19 mouse cellular contexts compared by ENCODE assay signal in the genomic region with DNA sequence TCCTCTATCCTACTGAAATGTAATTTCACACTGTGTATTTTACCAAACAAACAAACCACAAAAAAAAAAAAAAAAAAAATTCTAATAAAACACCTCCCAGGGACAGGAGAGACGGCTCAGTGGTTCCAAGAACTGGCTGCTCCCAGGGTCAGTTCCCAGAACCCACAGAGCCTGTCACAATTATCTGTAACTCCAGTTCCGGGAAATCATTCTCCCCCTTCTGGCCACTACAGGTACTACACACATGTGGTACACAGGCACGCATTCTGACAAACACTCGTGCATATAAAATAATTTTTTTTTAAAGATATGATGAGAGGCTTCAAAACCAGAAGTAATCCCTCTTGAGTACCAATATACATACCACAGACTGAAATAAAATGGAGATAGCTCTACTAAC. TPM values are rescaled to one million over a fixed set of nuclear protein-coding genes. Genes with fewer than 3 reads are reported as not detected.
DNase-seq lines count a peak whose midpoint lies in the region; TF ChIP-seq lines count a peak whose summit lies in the region.
"Had no signal": no experiment of that assay in that cellular context is flagged by ENCODE, and none has a peak within 500 bp of the region (broad histone marks: within the 10 kb centered on the region; RNA-seq: fewer than 3 reads in every experiment).

No protein-coding gene starts in this region.

- H3K27ac ChIP-seq in cerebellum, adult 2 months (ENCODE audit: insufficient read depth, low read length): no peak overlapping the region
- no peak overlapping the region for H3K27ac ChIP-seq in layer of hippocampus, adult 2 months
- no peak overlapping the region for H3K27ac ChIP-seq in testis, adult 2 months (ENCODE audit: control insufficient read depth, insufficient read depth, low read depth, low read length)
- H3K27ac ChIP-seq: forebrain, embryonic 13.5 days; stomach, embryonic 15.5 days had no signal

- no peaks in the 10 kb centered on the region for H3K36me3 ChIP-seq in testis, adult 2 months (ENCODE audit: control insufficient read depth, insufficient read depth, low read length)
- H3K36me3 ChIP-seq: embryonic facial prominence, embryonic 10.5 days; stomach, embryonic 15.5 days had no signal

- no peaks in the 10 kb centered on the region for H3K27me3 ChIP-seq in cerebellum, adult 2 months (ENCODE audit: control insufficient read depth, insufficient read depth, low read length)
- no peaks in the 10 kb centered on the region for H3K27me3 ChIP-seq in testis, adult 2 months (ENCODE audit: control insufficient read depth, insufficient read depth, low read length)
- H3K27me3 ChIP-seq: heart, embryonic 13.5 days; stomach, embryonic 15.5 days had no signal

- TF ChIP-seq POLR2A in cerebellum, adult 2 months (IDR thresholded peaks at IDR 0.05; ENCODE audit: borderline replicate concordance, insufficient read depth, low read length): no peak
- TF ChIP-seq POLR2A in testis, adult 2 months (IDR thresholded peaks at IDR 0.05; ENCODE audit: control insufficient read depth, low read depth, low read length): no peak

- H3K4me1 ChIP-seq in cerebellum, adult 2 months (ENCODE audit: control insufficient read depth, insufficient read depth, low read length): 0 out of 2 replicates have a peak, but pooled peaks cover 2% of the 10 kb centered on the region
- peaks cover 8% of the 10 kb centered on the region for H3K4me1 ChIP-seq in testis, adult 2 months (ENCODE audit: control insufficient read depth, insufficient read depth, low read length)
- H3K4me1 ChIP-seq: megakaryocyte, embryonic 14.5 days had no signal

- TF ChIP-seq CTCF in cerebellum, adult 2 months (IDR thresholded peaks at IDR 0.05; ENCODE audit: borderline replicate concordance, insufficient read depth, low read depth, low read length): peak; percentile 25; the same call in 1 of the 2 replicates
- TF ChIP-seq CTCF in layer of hippocampus, adult 2 months (conservative IDR thresholded peaks at IDR 0.05): peak; percentile 58
- TF ChIP-seq CTCF in testis, adult 2 months (IDR thresholded peaks at IDR 0.05; ENCODE audit: control insufficient read depth, insufficient read depth, insufficient replicate concordance, low read depth, low read length): peak; percentile 33; the same call in 1 of the 2 replicates

- no peak for DNase-seq in cerebellum, adult 2 months
- DNase-seq in cerebellum, adult 11-12 months: no peak
- no peak for DNase-seq in layer of hippocampus, adult 2 months (ENCODE audit: low spot score in 2 of 2)
- DNase-seq in layer of hippocampus, postnatal 10 days (ENCODE audit: low spot score in 2 of 2): no peak
- DNase-seq in testis, postnatal 10 days (ENCODE audit: low spot score): no peak
- DNase-seq in frontal cortex, postnatal 36 days (ENCODE audit: low spot score in 2 of 2): no peak
- DNase-seq in layer of hippocampus, adult 9-11 months: no peak
- DNase-seq: cerebellum, adult 18-20 months; heart, postnatal 4 days; kidney, adult 9 months; thymus, postnatal 36 days had no signal

- H3K4me3 ChIP-seq in cerebellum, adult 2 months (replicated peaks; ENCODE audit: insufficient read depth, low read depth, low read length): no peak overlapping the region
- no peak overlapping the region for H3K4me3 ChIP-seq in layer of hippocampus, adult 2 months
- H3K4me3 ChIP-seq in testis, adult 2 months (ENCODE audit: control insufficient read depth, low read depth, low read length): no peak overlapping the region
- H3K4me3 ChIP-seq: forebrain, embryonic 13.5 days; heart, embryonic 13.5 days; megakaryocyte, embryonic 14.5 days; stomach, embryonic 15.5 days had no signal

- WGBS in cerebellum, adult 2 months: 94% methylated on average over 4 of the region's 4 CpGs

RNA-seq across cellular contexts. Expression of a gene that starts 9.7 kb away (rescaled TPM):
- 25.0 and 25.9 TPM in 2 replicates for polyA plus RNA-seq in cerebellum, adult 2 months (2012; rRNA removed)
- 1 to 10 TPM; 6.6 to 7.9 TPM for total RNA-seq in layer of hippocampus, adult 2 months (2021)
- 10 to 100 TPM in 1 of 2 experiments, 1 to 10 TPM in 1; 9.6 to 15.0 TPM for total RNA-seq in layer of hippocampus, postnatal 10 days (2021)
- 36.5 and 48.8 TPM in 2 replicates for polyA plus RNA-seq in testis, adult 2 months (2012; rRNA removed)
- total RNA-seq: granulocyte monocyte progenitor cell, adult 5-6 weeks had no signal
- polyA plus RNA-seq: CD4-positive, CD25-positive, alpha-beta regulatory T cell, adult 4 months had no signal
